Mouse (Mus musculus) kidney, adult 8-10 months (tissue): Measurements from ENCODE around the gene Amz2.
"Not testable (repeated sequence)": the region's sequence is repeated elsewhere in the genome, so short reads cannot be mapped to it uniquely, and the experiment has no call there.

Experiments
- DNase-seq, 2 experiments: peaks; one replicate each; pipeline ENCODE4 v3.0.0; 2022

The Amz2 gene

DNA sequence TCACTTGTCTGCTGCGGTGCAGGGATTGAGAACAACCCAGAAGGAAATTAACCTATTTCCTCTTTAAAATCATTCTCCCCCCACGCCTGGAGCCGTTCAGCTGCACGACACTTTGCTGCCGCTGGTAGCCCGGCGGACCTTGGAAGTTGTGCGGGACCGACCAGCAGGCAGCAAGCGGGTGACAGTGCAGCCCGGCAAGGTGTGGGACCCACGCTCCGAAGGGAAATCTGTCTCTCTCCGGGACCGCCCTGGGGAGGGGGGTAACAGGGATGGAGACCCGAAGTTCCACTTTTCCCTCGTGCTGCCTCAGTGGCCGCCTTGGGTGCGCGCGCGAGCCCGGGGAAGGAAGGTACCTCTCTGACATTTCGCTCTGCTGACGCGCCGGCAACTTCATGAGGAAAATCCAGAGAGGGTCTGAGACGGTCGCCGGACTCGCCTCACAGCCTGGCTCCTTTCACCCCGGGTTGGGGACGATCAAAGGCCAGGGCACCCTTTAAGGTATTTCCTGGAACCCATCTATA is 46.5 kb downstream of the Amz2 start:
- DNase-seq = no peak

DNA sequence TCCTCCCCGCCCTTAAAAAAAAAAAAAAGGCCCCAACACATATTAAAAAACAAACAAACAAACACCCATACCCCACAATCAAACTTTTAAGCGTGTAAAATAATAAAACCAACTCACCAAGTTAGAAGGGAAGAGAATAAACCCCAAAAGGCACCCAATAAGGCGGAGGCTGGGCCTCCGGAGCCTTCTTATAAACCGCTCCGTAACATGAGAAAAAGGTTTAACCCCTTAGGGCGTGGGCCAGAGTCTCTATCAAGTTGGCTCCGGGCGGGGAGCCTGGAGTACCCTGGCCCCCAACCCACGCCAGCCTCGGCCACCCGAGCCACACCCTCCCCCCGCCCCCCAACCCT is 47.0 kb downstream of the Amz2 start:
- DNase-seq = no peak

- DNase-seq = peak; percentile 50 to 67
Measured at GRCm38 (mm10) chr11:109473171-109474085, 47.7 kb downstream of the Amz2 start, which contains the start of the genes Arsg and Slc16a6. TSS of gene Arsg (plus strand) at chr11:109473374. TSS of gene Slc16a6 (minus strand) at chr11:109473598.

DNA sequence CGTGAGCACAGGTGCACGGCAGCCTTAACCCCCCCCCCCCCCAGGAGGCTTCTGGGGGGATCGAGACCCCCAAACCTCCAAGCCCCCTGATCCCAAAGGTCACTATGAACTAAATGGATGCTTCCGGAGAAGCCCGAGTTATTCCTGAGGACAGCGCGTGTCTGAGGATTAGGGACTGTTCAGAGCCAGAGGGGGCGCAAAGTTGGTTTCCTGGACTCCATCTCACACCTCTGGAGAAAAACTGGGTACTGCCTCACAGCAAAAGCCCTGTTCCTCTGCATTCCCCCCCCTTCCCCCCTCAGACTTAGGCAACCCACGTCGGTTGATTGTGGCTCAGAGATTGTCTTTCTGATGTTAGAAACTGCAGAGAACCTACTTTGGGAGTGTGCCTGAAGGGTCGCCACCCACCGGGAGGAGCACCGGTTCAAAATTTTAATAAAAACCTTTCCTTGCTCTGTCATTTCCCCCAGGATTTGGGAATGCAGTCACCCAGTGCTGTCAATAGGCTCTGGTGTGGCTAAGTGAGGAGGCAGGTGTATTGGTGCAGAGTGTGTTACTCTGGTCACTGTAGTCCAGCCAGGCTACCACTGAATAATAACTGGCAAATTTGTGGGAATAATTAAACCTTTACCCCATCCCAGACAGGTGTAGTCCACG is 48.5 kb downstream of the Amz2 start:
- no peak for DNase-seq

DNA sequence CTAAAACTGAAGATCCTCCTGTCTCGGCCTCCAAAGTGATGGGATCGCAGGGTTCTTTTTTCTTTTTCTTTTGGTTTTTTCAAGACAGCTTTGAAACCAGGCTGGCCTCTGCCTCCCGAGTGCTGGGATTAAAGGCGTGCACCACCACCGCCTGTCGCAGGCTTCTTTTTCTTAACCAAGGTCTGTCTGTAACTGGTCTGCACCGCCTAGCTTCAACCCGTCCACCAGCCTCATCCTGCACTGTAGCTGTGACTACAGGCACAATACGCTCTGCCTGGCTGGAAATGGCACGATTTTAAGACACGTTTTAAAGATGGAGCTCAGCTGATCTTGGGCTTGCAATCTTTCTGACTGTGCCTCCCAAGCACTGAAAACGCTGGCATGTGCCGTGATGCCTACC is 49.1 kb downstream of the Amz2 start:
- DNase-seq = no peak

DNA sequence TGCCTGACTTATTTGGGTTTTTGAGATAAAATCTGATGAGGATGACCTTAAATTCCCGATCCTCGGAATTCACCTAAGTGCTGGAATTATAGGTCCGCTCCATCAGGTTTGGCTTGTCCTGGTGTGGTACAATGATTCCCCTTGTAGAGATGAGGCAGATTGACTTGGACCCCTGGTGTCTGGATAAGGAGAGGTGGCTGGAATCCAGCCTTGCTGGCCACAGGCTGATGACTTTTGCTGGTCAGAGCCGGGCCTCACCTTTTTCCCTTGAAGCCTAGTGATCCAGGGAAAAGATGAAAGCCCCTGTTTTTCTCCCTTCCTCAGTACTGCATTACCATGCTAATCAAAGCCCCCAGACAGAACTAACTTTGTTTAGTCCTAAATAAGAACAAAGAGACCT is 50.0 kb downstream of the Amz2 start:
- no peak for DNase-seq

- no peak for DNase-seq
Measured at GRCm38 (mm10) chr11:109476241-109476640, 50.5 kb downstream of the Amz2 start.

DNA sequence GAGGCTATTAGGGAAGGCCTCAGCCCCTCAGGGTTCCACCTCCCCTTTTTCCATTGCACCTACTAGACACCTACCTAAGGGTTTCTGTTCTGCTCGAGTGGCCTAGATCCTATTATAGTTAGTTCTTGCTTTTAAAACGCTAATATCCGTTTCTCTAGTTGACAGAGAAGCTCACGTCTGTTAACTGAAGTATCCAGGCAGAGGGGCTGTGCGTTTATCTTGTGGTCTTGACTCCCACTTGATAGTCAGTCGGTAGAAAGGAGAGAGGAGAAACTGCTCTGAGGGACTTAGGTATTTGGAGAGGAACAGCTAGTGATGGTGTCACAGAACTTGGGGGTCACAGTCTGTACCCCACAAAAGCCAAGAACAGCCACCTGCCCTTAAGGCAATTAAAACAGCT is 50.9 kb downstream of the Amz2 start:
- no peak for DNase-seq

- no peak for DNase-seq
Measured at GRCm38 (mm10) chr11:109477606-109478380, 52.0 kb downstream of the Amz2 start.

GRCm38 (mm10) chr11:109479575-109480285 is 54.0 kb downstream of the Amz2 start:
- no peak for DNase-seq

- no peak for DNase-seq
Measured at GRCm38 (mm10) chr11:109480440-109480839, 54.7 kb downstream of the Amz2 start.

GRCm38 (mm10) chr11:109485398-109486045 is 59.8 kb downstream of the Amz2 start:
- DNase-seq = peak; percentile 88 to 91

GRCm38 (mm10) chr11:109487111-109487510 is 61.4 kb downstream of the Amz2 start:
- no peak for DNase-seq

GRCm38 (mm10) chr11:109487991-109488684 is 62.4 kb downstream of the Amz2 start:
- DNase-seq = no peak

GRCm38 (mm10) chr11:109489763-109490162 is 64.0 kb downstream of the Amz2 start:
- no peak for DNase-seq

GRCm38 (mm10) chr11:109491844-109492243 is 66.1 kb downstream of the Amz2 start:
- no peak for DNase-seq

GRCm38 (mm10) chr11:109492847-109493464 is 67.2 kb downstream of the Amz2 start:
- not testable (repeated sequence) for DNase-seq

DNA sequence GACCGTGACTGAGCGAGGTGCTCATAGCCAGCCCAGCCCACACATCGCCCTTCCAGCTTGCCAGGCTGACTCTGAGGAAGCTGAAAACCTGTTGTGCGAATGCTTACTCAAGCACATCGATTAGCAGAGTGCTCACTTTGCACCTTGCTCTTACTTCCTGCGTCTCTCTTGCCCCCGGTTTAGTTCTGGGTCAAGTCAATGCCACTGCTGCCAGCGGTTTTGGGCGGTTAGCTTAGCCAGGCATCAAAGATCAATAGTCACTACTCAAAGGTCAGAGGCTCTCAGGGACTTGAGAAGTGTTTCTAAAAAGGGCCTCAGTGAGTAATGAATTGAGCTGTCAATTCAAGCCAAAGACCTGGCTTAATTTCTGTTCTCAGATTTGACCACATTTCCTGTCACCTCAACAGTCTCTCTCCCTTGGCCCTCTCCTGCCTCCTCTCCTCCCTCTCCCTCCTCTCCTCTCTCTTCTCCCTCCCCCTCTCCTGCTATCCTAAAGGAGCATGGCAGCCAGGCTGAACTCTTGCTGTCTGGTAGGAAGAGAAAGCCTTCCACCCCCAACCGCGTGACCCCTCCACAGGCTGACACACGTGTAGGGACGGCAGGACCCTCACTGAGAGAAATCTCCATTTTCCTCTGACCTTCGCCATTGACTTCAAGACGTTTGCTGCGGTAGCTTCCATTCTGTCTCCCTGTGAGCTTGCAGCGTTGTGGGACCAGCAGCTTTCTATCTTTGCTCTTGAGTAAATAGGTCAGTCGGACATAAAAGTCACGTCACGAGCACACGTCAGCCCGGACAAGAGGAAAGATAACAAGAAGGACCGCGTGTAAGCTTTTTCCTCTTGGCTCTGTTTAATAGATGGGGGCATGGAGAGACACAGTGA is 69.4 kb downstream of the Amz2 start:
- DNase-seq = peak; percentile 81 to 88

GRCm38 (mm10) chr11:109495771-109496474 is 70.2 kb downstream of the Amz2 start:
- DNase-seq = peak; percentile 41 to 45
